Mouse (Mus musculus) kidney, adult 11 months (tissue): ENCODE measurements around the gene Setd6.
A peak's percentile ranks its signal among the peaks of the same experiment; 100 is the strongest.

ENCODE experiments used
- DNase-seq: peaks from one replicate; pipeline ENCODE4 v3.0.0; 2022

Setd6 gene

GRCm38 (mm10) chr8:95712395-95712794, 3.3 kb upstream of the Setd6 start:
- no peak for DNase-seq

- peak; percentile 67 for DNase-seq
Observed at GRCm38 (mm10) chr8:95713100-95714010, 2.3 kb upstream of the Setd6 start.

- no peak for DNase-seq
Observed at GRCm38 (mm10) chr8:95714367-95714766, 1.3 kb upstream of the Setd6 start.

GRCm38 (mm10) chr8:95714837-95715413, 756 bp upstream of the Setd6 start:
- no peak for DNase-seq

GRCm38 (mm10) chr8:95716546-95717335, 1.1 kb downstream of the Setd6 start:
- no peak for DNase-seq

DNA sequence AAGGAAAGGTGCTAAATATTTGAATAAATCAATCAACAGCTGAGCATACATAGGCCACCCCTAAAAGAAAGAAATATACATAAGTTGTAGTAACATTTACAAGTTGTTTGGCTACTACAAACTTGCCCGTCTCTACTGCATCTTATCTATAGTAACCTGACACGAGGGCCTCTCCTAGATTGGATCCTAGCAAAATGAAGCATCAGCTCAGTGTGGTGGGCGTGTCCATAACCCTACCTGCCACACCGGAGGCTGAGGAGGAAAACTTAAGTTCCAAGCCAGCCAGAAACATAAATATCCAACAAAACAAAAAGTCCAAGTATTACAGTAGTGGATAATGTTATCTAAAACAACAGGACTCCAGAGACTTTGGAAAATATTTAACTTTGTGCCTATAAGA, 11.9 kb downstream of the Setd6 start:
- no peak for DNase-seq

- no peak for DNase-seq
Observed at GRCm38 (mm10) chr8:95738596-95738995, 22.9 kb downstream of the Setd6 start.

- peak; percentile 11 for DNase-seq
Observed at GRCm38 (mm10) chr8:95741732-95742131, 26.1 kb downstream of the Setd6 start.

DNA sequence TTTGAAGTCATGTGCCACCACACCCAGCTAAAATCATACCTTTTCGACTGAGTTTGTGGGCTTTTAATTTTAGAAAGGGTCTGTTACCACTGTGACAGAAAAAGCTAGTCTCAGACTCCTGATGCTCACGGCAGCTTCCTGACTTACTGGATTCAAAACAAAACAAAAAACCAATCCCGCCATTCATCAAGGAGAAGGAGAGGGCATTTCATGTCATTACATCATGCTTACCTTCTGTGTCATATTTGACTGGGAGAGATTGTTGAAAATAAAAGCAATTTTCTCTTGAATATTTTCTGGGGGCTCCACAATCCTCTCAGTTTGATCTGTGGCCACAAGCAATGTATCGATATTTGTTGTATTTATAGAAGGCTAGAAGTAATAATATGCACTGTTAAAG, 32.3 kb downstream of the Setd6 start:
- no peak for DNase-seq

DNA sequence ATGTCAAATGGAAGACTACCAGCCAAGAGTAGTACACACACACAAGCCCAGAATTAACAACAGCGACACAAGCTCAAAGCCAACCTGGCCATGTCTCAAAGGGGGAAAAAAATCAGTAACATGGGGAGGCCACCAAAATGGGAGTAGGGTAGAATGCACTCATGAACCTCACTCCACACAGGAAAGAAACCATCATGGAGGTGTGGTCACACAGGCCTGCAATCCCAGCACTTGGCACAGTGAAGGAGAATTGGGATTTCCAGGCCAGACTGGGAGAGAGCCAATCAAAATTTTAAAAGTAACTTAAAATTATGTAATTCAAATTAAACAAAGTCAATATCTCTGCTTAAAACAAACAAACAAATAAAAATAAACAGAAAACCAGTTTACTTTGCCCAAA, 36.2 kb downstream of the Setd6 start:
- no peak for DNase-seq

GRCm38 (mm10) chr8:95760323-95760722, 44.6 kb downstream of the Setd6 start:
- DNase-seq: no peak

- DNase-seq: no peak
Observed at GRCm38 (mm10) chr8:95764133-95764532, 48.5 kb downstream of the Setd6 start.
